ENCODE assay signal across 8 mouse cellular contexts in genomic region chr16:35768785-35769642, GRCm38 (mm10). TPM values are rescaled to one million over a fixed set of nuclear protein-coding genes. Genes with fewer than 3 reads are reported as not detected.
DNase-seq lines count a peak whose midpoint lies in the region; ATAC-seq and TF ChIP-seq lines count a peak whose summit lies in the region.

Dirc2 (minus strand) TSS chr16:35769356.

- H3K4me1 ChIP-seq in CH12.LX (ENCODE audit: control insufficient read depth in 1 of 2, insufficient read depth in 2 of 2) = peaks cover 18 to 64% of the 10 kb centered on the region in 2 experiments
- H3K4me1 ChIP-seq in forebrain, embryonic 16.5 days (replicated peaks; ENCODE audit: control insufficient read depth, insufficient read depth, low read length) = peaks cover 30% of the 10 kb centered on the region
- peaks cover 18% of the 10 kb centered on the region; the same call in 1 of the 2 replicates for H3K4me1 ChIP-seq in neural tube, embryonic 14.5 days (ENCODE audit: control insufficient read depth, insufficient read depth, low read length)

- DNase-seq in CH12.LX (ENCODE audit: extremely low read depth) = no peak
- DNase-seq in cerebellum, adult 18-20 months = peak; percentile 77 to 84
- DNase-seq in heart, postnatal 25 days (ENCODE audit: low spot score) = peak; percentile 75
- peak; percentile 74 to 77 for DNase-seq in layer of hippocampus, adult 18-20 months (ENCODE audit: low spot score in 2 of 2)
- peak; percentile 75 to 78 for DNase-seq in lung, adult 18-20 months
- peak; percentile 81 for DNase-seq in testis, postnatal 10 days (ENCODE audit: low spot score)

- no peaks in the 10 kb centered on the region for H3K9me3 ChIP-seq in CH12.LX (replicated peaks; ENCODE audit: low read length)
- H3K9me3 ChIP-seq in forebrain, embryonic 16.5 days (ENCODE audit: control insufficient read depth, low read length) = no peaks in the 10 kb centered on the region
- H3K9me3 ChIP-seq in neural tube, embryonic 14.5 days (ENCODE audit: control insufficient read depth, low read length) = no peaks in the 10 kb centered on the region

- no peak for TF ChIP-seq EP300 in CH12.LX (IDR thresholded peaks at IDR 0.05; ENCODE audit: low read length)

- no peak for TF ChIP-seq RAD21 in CH12.LX (IDR thresholded peaks at IDR 0.05; ENCODE audit: low read depth, low read length)

- H3K4me3 ChIP-seq in CH12.LX (replicated peaks in 1 of 3; ENCODE audit: low read depth in 2 of 3, low read length in 2 of 3, poor library complexity in 1 of 3) = peak within 1 kb of the TSS; percentile 73 to 85 (median 82)
- H3K4me3 ChIP-seq in forebrain, embryonic 16.5 days (replicated peaks; ENCODE audit: low read length) = peak within 1 kb of the TSS; percentile 83
- peak within 1 kb of the TSS; percentile 79 for H3K4me3 ChIP-seq in neural tube, embryonic 14.5 days (ENCODE audit: low read depth, low read length)

- under 1% methylated on average over 71 of the region's 78 CpGs for WGBS in forebrain, embryonic 16.5 days
- under 1% methylated on average over 56 of the region's 78 CpGs for WGBS in neural tube, embryonic 14.5 days

- H3K27ac ChIP-seq in CH12.LX (ENCODE audit: insufficient read depth, low read depth) = 0 out of 2 replicates have a peak within 1 kb of the TSS, but pooled peaks have one; percentile 9
- H3K27ac ChIP-seq in forebrain, embryonic 16.5 days (ENCODE audit: low read length) = peak within 1 kb of the TSS; percentile 94
- H3K27ac ChIP-seq in neural tube, embryonic 14.5 days (ENCODE audit: low read depth, low read length) = peak within 1 kb of the TSS; percentile 57

- in situ Hi-C loops in CH12.LX (cut with MboI; ENCODE audit: low pct_ligation_motif_present, low pct_unique_long_range_greater_than_20kb, low sequenced_read_pairs) = no loop called here

- TF ChIP-seq CTCF in CH12.LX (conservative IDR thresholded peaks at IDR 0.05 in 1 of 2, IDR thresholded peaks at IDR 0.05 in 1 of 2; ENCODE audit: low read depth in 2 of 2, low read length in 2 of 2) = no peak

- TF ChIP-seq POLR2A in CH12.LX (IDR thresholded peaks at IDR 0.05; ENCODE audit: low read depth, low read length) = no peak; the same call in 1 of the 2 replicates

- peaks cover 16% of the 10 kb centered on the region for H3K27me3 ChIP-seq in CH12.LX (replicated peaks)
- no peaks in the 10 kb centered on the region for H3K27me3 ChIP-seq in forebrain, embryonic 16.5 days (replicated peaks; ENCODE audit: control insufficient read depth, insufficient read depth, low read length)
- H3K27me3 ChIP-seq in neural tube, embryonic 14.5 days (ENCODE audit: control insufficient read depth, insufficient read depth, low read length) = no peaks in the 10 kb centered on the region; the same call in 1 of the 2 replicates

- H3K4me2 ChIP-seq in CH12.LX (ENCODE audit: insufficient read depth, low read depth, poor library complexity, severe bottlenecking) = peak within 1 kb of the TSS; percentile 96
- H3K4me2 ChIP-seq in forebrain, embryonic 16.5 days (ENCODE audit: low read length) = peak within 1 kb of the TSS; percentile 93
- H3K4me2 ChIP-seq in neural tube, embryonic 14.5 days (ENCODE audit: low read depth, low read length) = peak within 1 kb of the TSS; percentile 59

- peaks cover 6% of the 10 kb centered on the region; the same call in 1 of the 2 replicates for H3K79me2 ChIP-seq in CH12.LX (replicated peaks; ENCODE audit: control insufficient read depth, extremely low read depth, insufficient read depth, poor library complexity, severe bottlenecking)

- ATAC-seq in forebrain, embryonic 16.5 days = peak; percentile 87
- peak; percentile 83 for ATAC-seq in neural tube, embryonic 14.5 days (ENCODE audit: low read depth)

- intact Hi-C loops in heart, postnatal 25 days (cut with DNase I) = loop anchor here (5.0 kb wide), 1 partner anchor 98 kb away; no protein-coding TSS in a partner anchor

- peaks cover 0 to 13% of the 10 kb centered on the region in 2 experiments for H3K36me3 ChIP-seq in CH12.LX (replicated peaks in 1 of 2; ENCODE audit: control insufficient read depth in 1 of 2, insufficient read depth in 1 of 2, low read length in 1 of 2)
- no peaks in the 10 kb centered on the region for H3K36me3 ChIP-seq in forebrain, embryonic 16.5 days (ENCODE audit: control insufficient read depth, insufficient read depth)
- H3K36me3 ChIP-seq in neural tube, embryonic 14.5 days (ENCODE audit: control insufficient read depth, insufficient read depth, low read length) = no peaks in the 10 kb centered on the region

- peak within 1 kb of the TSS; percentile 87 for H3K9ac ChIP-seq in CH12.LX (ENCODE audit: insufficient read depth, low read depth)
- H3K9ac ChIP-seq in forebrain, embryonic 16.5 days (replicated peaks; ENCODE audit: low read depth, low read length) = peak within 1 kb of the TSS; percentile 94
- H3K9ac ChIP-seq in neural tube, embryonic 14.5 days (replicated peaks; ENCODE audit: low read depth, low read length) = peak within 1 kb of the TSS; percentile 84

- dilution Hi-C loops in CH12.LX (cut with MboI; ENCODE audit: extremely low pct_ligation_motif_present, extremely low pct_unique_long_range_greater_than_20kb, low sequenced_read_pairs) = no loop called here

TF ChIP-seq in CH12.LX, 34 proteins besides CTCF, POLR2A, EP300 and RAD21:
- TF ChIP-seq TCF12 (IDR thresholded peaks at IDR 0.05; ENCODE audit: low read depth, low read length) (no peak; the same call in none of the 2 replicates), CHD1 (IDR thresholded peaks at IDR 0.05; ENCODE audit: low read depth, low read length) (no peak), MAX (IDR thresholded peaks at IDR 0.05; ENCODE audit: low read length) (0 out of 2 replicates have a peak, but pooled peaks have one; percentile 66), SMC3 (IDR thresholded peaks at IDR 0.05; ENCODE audit: low read depth, low read length) (no peak), UBTF (IDR thresholded peaks at IDR 0.05; ENCODE audit: low read depth, low read length) (peak; percentile 86; the same call in 1 of the 2 replicates), ZNF384 (IDR thresholded peaks at IDR 0.05; ENCODE audit: low read depth, low read length) (no peak), USF1 (IDR thresholded peaks at IDR 0.05; ENCODE audit: low read depth, low read length) (peak; percentile 65), ELF1 (IDR thresholded peaks at IDR 0.05; ENCODE audit: low read depth, low read length) (peak; percentile 42; the same call in 1 of the 2 replicates), BHLHE40 (IDR thresholded peaks at IDR 0.05; ENCODE audit: low read depth, low read length) (peak; percentile 99), NELFE (IDR thresholded peaks at IDR 0.05; ENCODE audit: low read depth, low read length) (0 out of 2 replicates have a peak, but pooled peaks have one; percentile 24), MEF2A (IDR thresholded peaks at IDR 0.05; ENCODE audit: borderline replicate concordance, low read depth, low read length) (no peak), USF2 (conservative IDR thresholded peaks at IDR 0.05; ENCODE audit: low read depth, low read length) (peak; percentile 56), NRF1 (IDR thresholded peaks at IDR 0.05; ENCODE audit: low read depth, low read length) (peak; percentile 91)
TF ChIP-seq in CH12.LX: peak in this region for 8.

RNA-seq across cellular contexts. Expression of gene Dirc2, which starts in this region (rescaled TPM):
- total RNA-seq in CH12.LX (2012; rRNA removed) = 5.7 and 6.4 TPM in 2 replicates
- total RNA-seq in CH12.LX (2014; rRNA removed) = 6.8 and 7.3 TPM in 2 replicates
- polyA plus RNA-seq in CH12.LX (2012; ENCODE audit: insufficient read length, low read depth) = 6.6 and 6.9 TPM in 2 replicates
- 36.4 and 40.1 TPM in 2 replicates for polyA plus RNA-seq in forebrain, embryonic 16.5 days (2015; fragmentation: Nextera tagmentation; extraction: Ambion mirVana)
- 10 to 100 TPM; 54.2 to 63.4 TPM for total RNA-seq in heart, postnatal 25 days (2021)
- total RNA-seq in layer of hippocampus, adult 18-20 months (2021) = 10 to 100 TPM; 66.5 to 67.3 TPM
- 45.9 and 49.6 TPM in 2 replicates for polyA plus RNA-seq in neural tube, embryonic 14.5 days (2014; fragmentation: Nextera tagmentation; extraction: Ambion mirVana)

Comparison
In these comparisons a context has a peak if more than half of its experiments do, and no peak if none do; other contexts are left out.
1. RNA of gene Dirc2 (total RNA-seq): 66.5 to 67.3 TPM in layer of hippocampus, adult 18-20 months and 54.2 to 63.4 TPM in heart, postnatal 25 days; 5.7 to 7.3 TPM in CH12.LX; every median in the first group is over 4 times any median in the second.
2. H3K27ac ChIP-seq: peak in every context shown above with its lines; median percentile 94 in forebrain, embryonic 16.5 days; 57 in neural tube, embryonic 14.5 days; 9 in CH12.LX.
3. Peak in every context shown above with its lines, with median percentiles within 50 percentile points of each other: H3K4me2 ChIP-seq, H3K4me3 ChIP-seq and H3K9ac ChIP-seq.